ENCODE assay signal across 8 mouse cellular contexts in the genomic region with DNA sequence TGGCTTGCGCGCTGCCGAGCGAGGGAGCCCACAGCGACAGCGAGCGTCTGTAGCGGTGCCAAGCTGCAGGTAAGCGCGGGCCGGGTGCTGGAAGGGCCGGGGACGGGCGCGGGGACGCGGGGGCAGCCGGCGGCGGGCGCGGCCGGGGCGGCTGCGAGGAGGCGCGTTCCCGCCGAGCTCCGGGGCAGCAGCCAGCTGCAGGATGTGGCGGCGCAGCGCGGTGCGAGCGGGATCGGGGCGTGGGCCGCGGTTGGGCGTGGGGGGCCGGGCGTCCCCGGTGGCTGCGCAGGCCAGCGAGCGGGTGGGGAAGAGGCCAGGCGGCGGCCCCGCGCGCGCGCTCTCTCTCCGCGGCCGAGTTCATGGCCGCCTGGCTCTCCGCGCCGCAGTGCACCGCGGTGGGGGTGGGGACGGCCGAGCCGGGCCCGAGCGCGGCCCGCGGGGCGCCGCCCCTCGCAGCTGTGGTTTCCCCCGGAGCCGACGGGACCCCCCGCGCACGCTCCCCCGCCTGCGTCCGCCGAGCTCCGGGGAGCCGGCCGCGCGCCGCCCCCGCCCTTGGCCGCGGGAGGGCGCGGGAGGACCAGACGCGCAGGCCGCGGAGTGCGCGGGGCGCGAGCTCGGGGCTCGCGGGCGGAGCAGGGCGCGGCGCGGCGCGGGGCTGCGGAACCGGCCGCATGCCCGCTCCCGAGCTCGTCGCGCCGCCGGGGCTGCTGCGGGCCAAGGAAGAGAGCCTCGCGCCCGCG. TPM values are rescaled to one million over a fixed set of nuclear protein-coding genes. Genes with fewer than 3 reads are reported as not detected.
A peak's percentile ranks its signal among the peaks of the same experiment; 100 is the strongest.
DNase-seq lines count a peak whose midpoint lies in the region; ATAC-seq lines count a peak whose summit lies in the region.

No protein-coding gene starts in this region.

- intact Hi-C loops in gastrocnemius, postnatal 14 days (cut with DNase I; ENCODE audit: low total_unique reads) = no loop called here
- intact Hi-C loops in left cerebral cortex, postnatal 10 days (cut with DNase I) = no loop called here

- peak overlapping the region; percentile 97 for H3K9ac ChIP-seq in intestine, embryonic 14.5 days (ENCODE audit: low read length)

- DNase-seq in adrenal gland, adult 2 months = peak; percentile 91
- peak; percentile 68 for DNase-seq in embryo, embryonic 10 days (ENCODE audit: low spot score)
- peak; percentile 84 for DNase-seq in gastrocnemius, postnatal 14 days
- peak; percentile 86 for DNase-seq in intestine, embryonic 14.5 days (ENCODE audit: low spot score)
- DNase-seq in left cerebral cortex, postnatal 10 days (ENCODE audit: extremely low spot score in 1 of 2, low spot score in 2 of 2) = peak; percentile 59 to 91
- DNase-seq in right cerebral cortex, postnatal 10 days (ENCODE audit: low spot score in 2 of 2) = peak; percentile 80 to 85
- peak; percentile 15 for DNase-seq in urinary bladder, postnatal 10 days (ENCODE audit: low spot score)

- H3K27ac ChIP-seq in intestine, embryonic 14.5 days (ENCODE audit: low read depth) = peak overlapping the region; percentile 100

- peak overlapping the region; percentile 80 for H3K4me3 ChIP-seq in intestine, embryonic 14.5 days (ENCODE audit: low read depth, low read length)
- H3K4me3 ChIP-seq in megakaryocyte, embryonic 14.5 days (replicated peaks) = peak overlapping the region; percentile 96

- peak overlapping the region; percentile 82 for H3K4me2 ChIP-seq in intestine, embryonic 14.5 days (ENCODE audit: low read length)

- peak; percentile 73 for ATAC-seq in intestine, embryonic 14.5 days (replicated peaks; ENCODE audit: low FRiP score, low TSS enrichment, low read depth)

- H3K4me1 ChIP-seq in intestine, embryonic 14.5 days (replicated peaks; ENCODE audit: control insufficient read depth, insufficient read depth, low read length) = peaks cover 9% of the 10 kb centered on the region
- peaks cover 35% of the 10 kb centered on the region for H3K4me1 ChIP-seq in megakaryocyte, embryonic 14.5 days

- H3K27me3 ChIP-seq in intestine, embryonic 14.5 days (replicated peaks; ENCODE audit: control insufficient read depth, insufficient read depth, low read length) = no peaks in the 10 kb centered on the region
- no peaks in the 10 kb centered on the region for H3K27me3 ChIP-seq in megakaryocyte, embryonic 14.5 days (replicated peaks)

- H3K9me3 ChIP-seq in intestine, embryonic 14.5 days (ENCODE audit: control insufficient read depth, low read length) = no peaks in the 10 kb centered on the region
- H3K9me3 ChIP-seq in megakaryocyte, embryonic 14.5 days = no peaks in the 10 kb centered on the region

- peaks cover 29% of the 10 kb centered on the region for H3K36me3 ChIP-seq in intestine, embryonic 14.5 days (ENCODE audit: control insufficient read depth, insufficient read depth, low read length)
- H3K36me3 ChIP-seq in megakaryocyte, embryonic 14.5 days (replicated peaks; ENCODE audit: low read length) = peaks cover 30% of the 10 kb centered on the region

- under 1% methylated on average over 105 of the region's 128 CpGs for WGBS in intestine, embryonic 14.5 days

RNA-seq across cellular contexts. Expression of a gene that starts 0.5 kb away (rescaled TPM):
- 10 to 100 TPM; 14.1 to 16.9 TPM for total RNA-seq in adrenal gland, adult 2 months (2021)
- polyA plus RNA-seq in adrenal gland, adult 2 months (2012; rRNA removed) = 1.8 and 2.4 TPM in 2 replicates
- 1 to 10 TPM; 6.2 to 7.6 TPM for total RNA-seq in gastrocnemius, postnatal 14 days (2021)
- polyA plus RNA-seq in intestine, embryonic 14.5 days (2014; fragmentation: Nextera tagmentation; extraction: Ambion mirVana) = 20.3 and 21.4 TPM in 2 replicates
- total RNA-seq in left cerebral cortex, postnatal 10 days (2021) = 10 to 100 TPM; 24.5 to 25.1 TPM
- 0.57 TPM in 1 of 2 replicates, not detected in the other for polyA plus RNA-seq in megakaryocyte, embryonic 14.5 days (2012; ENCODE audit: insufficient read depth, low replicate concordance)

RNA-seq across cellular contexts. Expression of a gene that starts 55.8 kb away (rescaled TPM):
- total RNA-seq in adrenal gland, adult 2 months (2021) = not detected
- polyA plus RNA-seq in adrenal gland, adult 2 months (2012; rRNA removed) = 0.08 TPM in 1 of 2 replicates, not detected in the other
- not detected for total RNA-seq in gastrocnemius, postnatal 14 days (2021)
- not detected in 2 replicates for polyA plus RNA-seq in intestine, embryonic 14.5 days (2014; fragmentation: Nextera tagmentation; extraction: Ambion mirVana)
- 1 to 10 TPM in 1 of 2 experiments, under 1 TPM in 1; 0.93 to 1.8 TPM for total RNA-seq in left cerebral cortex, postnatal 10 days (2021)
- polyA plus RNA-seq in megakaryocyte, embryonic 14.5 days (2012; ENCODE audit: insufficient read depth, low replicate concordance) = not detected in 2 replicates

Comparison
In these comparisons a context has a peak if more than half of its experiments do, and no peak if none do; other contexts are left out.
1. Peak in every context shown above with its lines: DNase-seq, ATAC-seq, H3K4me3 ChIP-seq and H3K27ac ChIP-seq.
2. DNase-seq: peak in every context shown above with its lines; median percentile 91 in adrenal gland, adult 2 months; 86 in intestine, embryonic 14.5 days; 84 in gastrocnemius, postnatal 14 days; 82 in right cerebral cortex, postnatal 10 days; 75 in left cerebral cortex, postnatal 10 days; 68 in embryo, embryonic 10 days; 15 in urinary bladder, postnatal 10 days.